Comparison of ENCODE assay signal across 9 mouse cellular contexts in the genomic region with DNA sequence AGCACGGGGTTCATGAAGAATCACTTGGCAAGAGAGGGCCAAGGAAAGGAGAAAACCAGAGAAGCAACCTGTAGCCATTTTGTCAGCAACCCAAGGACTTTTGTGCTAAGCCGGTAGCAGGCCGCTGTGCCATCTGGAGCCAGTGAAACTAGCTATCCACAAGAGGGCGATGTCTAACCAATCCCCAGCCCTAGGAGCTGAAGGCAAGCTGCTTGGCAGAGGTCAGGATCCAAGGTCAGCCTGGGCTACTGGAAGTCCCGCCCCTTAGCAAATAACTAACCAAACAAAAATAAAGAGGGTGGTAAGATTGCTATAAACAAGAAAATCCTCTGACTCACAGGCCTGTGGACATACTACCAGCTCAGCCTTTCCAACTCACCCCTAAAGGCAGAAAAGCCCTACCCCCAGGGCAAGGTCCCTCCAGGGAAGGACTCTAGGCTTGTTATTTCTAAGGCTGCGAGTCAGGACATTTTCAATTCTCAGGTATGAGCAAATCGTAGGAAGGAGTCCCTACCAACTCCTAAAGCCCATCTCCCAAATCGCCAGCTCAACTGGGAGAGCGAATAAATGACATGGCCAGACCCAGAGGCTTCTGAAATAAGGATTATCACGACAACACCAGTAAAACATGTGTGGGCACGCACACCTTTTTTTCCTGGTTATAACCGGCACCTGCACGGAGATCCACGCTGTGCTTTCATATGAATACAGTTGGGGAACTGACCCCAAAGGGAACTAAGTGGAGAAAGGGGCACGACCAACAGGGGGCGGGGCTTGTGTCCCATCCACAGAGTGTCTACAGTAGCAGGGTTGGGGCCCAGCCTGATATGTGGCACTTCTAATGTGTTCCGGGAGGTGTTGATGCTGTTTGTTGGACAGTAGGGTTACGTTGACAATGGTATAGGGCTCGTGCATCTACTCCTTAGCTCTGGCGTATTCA. TPM values are rescaled to one million over a fixed set of nuclear protein-coding genes. Genes with fewer than 3 reads are reported as not detected.
A peak's percentile ranks its signal among the peaks of the same experiment; 100 is the strongest.
DNase-seq lines count a peak whose midpoint lies in the region; ATAC-seq and TF ChIP-seq lines count a peak whose summit lies in the region.
"Had no signal": no experiment of that assay in that cellular context is flagged by ENCODE, and none has a peak within 500 bp of the region (broad histone marks: within the 10 kb centered on the region; RNA-seq: fewer than 3 reads in every experiment).

No protein-coding gene starts in this region.

- H3ac ChIP-seq in C2C12 (ENCODE audit: control insufficient read depth, insufficient read length, low read depth) = no peak overlapping the region

- intact Hi-C loops in heart, adult 2 months (cut with DNase I) = no loop called here

- no peaks in the 10 kb centered on the region for H3K4me1 ChIP-seq in heart, adult 2 months (ENCODE audit: control insufficient read depth, insufficient read depth, low read length)

- TF ChIP-seq CTCF in heart, adult 2 months (IDR thresholded peaks at IDR 0.05) = peak; percentile 61
- peak; percentile 18 for TF ChIP-seq CTCF in C2C12 (IDR thresholded peaks at IDR 0.05; ENCODE audit: control insufficient read depth, insufficient read depth, insufficient read length)

- H3K79me3 ChIP-seq in C2C12 (ENCODE audit: low read depth) = no peaks in the 10 kb centered on the region

- 77% methylated on average over 20 of the region's 20 CpGs for WGBS in heart, adult 2 months

- TF ChIP-seq EP300 in heart, adult 2 months (IDR thresholded peaks at IDR 0.05; ENCODE audit: insufficient read depth, low read depth, low read length) = no peak

- peak in 1 of 2 experiments; percentile 36 for DNase-seq in heart, adult 2 months
- no peak for DNase-seq in heart, adult 8-10 months (ENCODE audit: low spot score)
- DNase-seq in forelimb bud, embryonic 11.5 days (ENCODE audit: low read depth, low spot score) = peak; percentile 75
- peak; percentile 83 to 92 for DNase-seq in kidney, postnatal 36 days
- DNase-seq in lung, postnatal 14 days = peak; percentile 35
- peak; percentile 56 for DNase-seq in testis, postnatal 10 days (ENCODE audit: low spot score)

- H3K27me3 ChIP-seq in heart, adult 2 months (ENCODE audit: control insufficient read depth, insufficient read depth, low read length) = no peaks in the 10 kb centered on the region
- H3K27me3 ChIP-seq in C2C12 (ENCODE audit: control insufficient read depth, insufficient read depth, insufficient read length) = no peaks in the 10 kb centered on the region

- H3K79me2 ChIP-seq in heart, adult 2 months (replicated peaks; ENCODE audit: control insufficient read depth, insufficient read depth, low read length) = no peaks in the 10 kb centered on the region
- H3K79me2 ChIP-seq in C2C12 (ENCODE audit: control insufficient read depth, insufficient read depth) = no peaks in the 10 kb centered on the region

- no peaks in the 10 kb centered on the region for H3K36me3 ChIP-seq in heart, adult 2 months (ENCODE audit: control insufficient read depth, insufficient read depth, low read length)
- H3K36me3 ChIP-seq in C2C12 (ENCODE audit: control insufficient read depth, insufficient read depth) = no peaks in the 10 kb centered on the region

- no peak overlapping the region for H3K27ac ChIP-seq in heart, adult 2 months

- H3K4me3 ChIP-seq in heart, adult 2 months = no peak overlapping the region
- H3K4me3 ChIP-seq in C2C12 (ENCODE audit: insufficient read depth, poor library complexity, severe bottlenecking) = no peak overlapping the region

- no peak overlapping the region for H3K9ac ChIP-seq in heart, adult 2 months (ENCODE audit: low read depth, low read length)

- peak; percentile 72; the same call in 1 of the 2 replicates for ATAC-seq in cerebellum, adult (ENCODE audit: insufficient number of reproducible peaks, low FRiP score, low TSS enrichment)

- TF ChIP-seq POLR2A in heart, adult 2 months (IDR thresholded peaks at IDR 0.05; ENCODE audit: insufficient read depth, low read depth, low read length) = no peak

TF ChIP-seq in C2C12, 6 proteins besides CTCF, POLR2A, EP300 and RAD21:
- TF ChIP-seq MYOG (IDR thresholded peaks at IDR 0.05; ENCODE audit: control insufficient read depth, extremely low read depth, insufficient read length) = no peak
- no peak for TF ChIP-seq CEBPB (IDR thresholded peaks at IDR 0.05; ENCODE audit: low read depth)
- no peak for TF ChIP-seq USF1 (IDR thresholded peaks at IDR 0.05; ENCODE audit: low read depth)
- TF ChIP-seq MAX (IDR thresholded peaks at IDR 0.05) = no peak
- no peak for TF ChIP-seq FOSL1 (IDR thresholded peaks at IDR 0.05; ENCODE audit: insufficient read depth, low read length, poor library complexity, severe bottlenecking)
- no peak for TF ChIP-seq MYOD1 (IDR thresholded peaks at IDR 0.05; ENCODE audit: control insufficient read depth, insufficient read length, low read depth)

RNA-seq across cellular contexts. Expression of gene Gm21915, which starts 42.0 kb away (rescaled TPM):
- total RNA-seq in heart, adult 2 months (2021) = not detected
- polyA plus RNA-seq in heart, adult 2 months (2012; rRNA removed) = not detected in 2 replicates
- total RNA-seq in heart, adult 8-10 months (2022) = not detected
- not detected for polyA plus RNA-seq in C2C12 (2012; fragmentation: generic; extraction: Trizol)
- polyA plus RNA-seq: heart, embryonic 14.5 days had no signal

RNA-seq across cellular contexts. Expression of gene Clmp, which starts 57.4 kb away (rescaled TPM):
- total RNA-seq in heart, adult 2 months (2021) = 1 to 10 TPM; 4.4 to 5.5 TPM
- 2.8 and 3.1 TPM in 2 replicates for polyA plus RNA-seq in heart, adult 2 months (2012; rRNA removed)
- 1 to 10 TPM; 3.3 to 4.4 (median 4.0) TPM for total RNA-seq in heart, adult 8-10 months (2022)
- polyA plus RNA-seq in C2C12 (2012; fragmentation: generic; extraction: Trizol) = 13.6 TPM
